Mouse (Mus musculus) adrenal gland, adult 18-20 months (tissue): ENCODE measurements at regions not wholly inside any gene's neighbourhood (a gene's known extent, or its start where the extent isn't known, plus 50 kb on each side); places are given as distances from the start of the nearest gene placed in this dataset.
A peak's percentile ranks its signal among the peaks of the same experiment; 100 is the strongest.

Source experiments
- DNase-seq, 2 experiments: peaks; one replicate each; pipeline ENCODE4 v3.0.0; 2021 to 2022; ENCODE audit warnings: low spot score in 2 of 2

DNA sequence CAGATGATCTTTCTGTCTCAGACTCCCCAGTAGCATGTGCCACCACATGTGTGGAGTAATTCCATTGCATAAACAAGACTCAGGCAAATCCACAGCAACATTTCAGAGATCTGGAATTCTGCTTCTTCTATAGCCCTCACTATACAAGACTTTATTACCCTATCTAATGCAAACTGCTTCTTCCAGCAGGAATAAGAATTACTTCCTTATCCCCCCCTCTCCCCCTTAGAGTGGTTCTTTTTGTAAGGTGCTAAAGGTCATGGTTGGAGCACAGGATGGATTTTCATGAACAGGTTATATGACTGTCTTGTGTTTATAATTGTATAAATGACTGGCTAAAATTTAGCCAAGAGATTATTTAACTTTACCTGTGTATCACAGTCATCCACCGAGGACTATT, 5037.4 kb downstream of the 9330182O14Rik start:
- DNase-seq, result no peak

DNA sequence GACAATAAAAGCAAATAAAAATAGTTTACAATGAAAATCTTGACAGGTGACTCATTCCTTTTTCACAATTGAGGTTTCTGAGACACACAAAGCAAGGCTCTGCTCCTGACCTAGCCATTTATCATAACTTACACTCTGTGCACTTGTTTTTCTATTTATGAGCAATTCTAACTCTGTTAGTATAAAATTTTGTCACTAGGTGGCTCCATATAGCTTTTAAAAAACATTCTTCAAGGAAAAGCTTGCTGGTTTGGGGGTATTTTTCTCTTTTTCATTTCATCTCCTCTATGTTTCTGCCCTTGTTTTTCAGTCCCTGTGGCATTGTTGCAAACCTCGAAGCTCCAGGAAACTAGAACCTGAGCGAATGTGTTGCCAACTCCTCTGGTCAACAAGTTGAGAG, 5044.2 kb downstream of the 9330182O14Rik start:
- DNase-seq, result no peak

DNA sequence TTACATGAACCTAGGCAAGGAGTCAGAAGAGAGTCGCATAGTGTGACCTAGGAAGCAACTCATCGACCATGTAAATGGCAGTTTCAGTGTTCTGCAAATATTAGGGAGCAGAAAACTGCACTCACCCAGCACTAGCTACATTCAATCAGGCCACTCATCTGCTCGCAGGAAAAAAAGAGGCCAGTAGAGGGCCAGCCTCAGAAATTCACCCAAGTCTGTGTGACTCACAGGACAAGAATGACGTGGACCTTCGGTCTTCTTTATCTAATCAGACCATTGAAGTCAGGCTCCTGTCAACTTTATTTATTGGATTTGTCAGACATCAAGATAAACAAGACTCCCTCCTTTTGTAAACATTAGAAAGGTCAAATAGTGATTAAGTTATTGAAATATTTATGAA, 5046.0 kb downstream of the 9330182O14Rik start:
- DNase-seq, result peak in 1 of 2 experiments; percentile 5
